Mouse (Mus musculus) T-cell, adult 2 months (primary cell): ENCODE data around the gene Dmxl2.

Experiments
- DNase-seq: peaks from one replicate; pipeline ENCODE4 v3.0.0; 2022; ENCODE audit warnings: low spot score

Dmxl2 gene

GRCm38 (mm10) chr9:54499791-54500190, 1.6 kb downstream of the Dmxl2 start:
- DNase-seq, result no peak

GRCm38 (mm10) chr9:54499291-54499690, 2.1 kb downstream of the Dmxl2 start:
- no peak for DNase-seq

GRCm38 (mm10) chr9:54490431-54490830, 11.0 kb downstream of the Dmxl2 start:
- no peak for DNase-seq

- no peak for DNase-seq
These were observed 11.8 kb downstream of the Dmxl2 start for GRCm38 (mm10) chr9:54489599-54489998.

GRCm38 (mm10) chr9:54484927-54485326, 16.5 kb downstream of the Dmxl2 start:
- DNase-seq, result no peak

DNA sequence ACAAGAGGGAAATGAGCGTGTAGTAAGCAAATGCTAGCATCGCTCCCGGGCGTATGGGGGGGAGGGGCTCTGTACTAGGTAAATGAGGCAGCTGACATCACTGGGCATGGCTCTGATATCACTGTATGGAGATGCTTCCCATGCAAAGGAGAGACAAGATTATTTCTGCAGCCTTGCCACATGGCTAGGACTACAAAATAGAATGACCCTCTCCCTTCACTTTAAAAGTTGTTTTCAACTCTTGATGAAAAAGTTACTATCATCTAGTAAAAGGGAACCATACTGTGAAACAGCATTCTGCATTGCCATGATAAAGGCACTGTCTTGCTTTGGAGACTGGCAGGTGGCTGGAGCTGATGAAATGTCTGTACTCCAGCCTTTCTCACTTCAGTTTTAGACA, 18.2 kb downstream of the Dmxl2 start:
- no peak for DNase-seq

- DNase-seq, result no peak
These were observed 18.7 kb downstream of the Dmxl2 start for GRCm38 (mm10) chr9:54482763-54483162.

GRCm38 (mm10) chr9:54479054-54479453, 22.4 kb downstream of the Dmxl2 start:
- DNase-seq, result no peak

DNA sequence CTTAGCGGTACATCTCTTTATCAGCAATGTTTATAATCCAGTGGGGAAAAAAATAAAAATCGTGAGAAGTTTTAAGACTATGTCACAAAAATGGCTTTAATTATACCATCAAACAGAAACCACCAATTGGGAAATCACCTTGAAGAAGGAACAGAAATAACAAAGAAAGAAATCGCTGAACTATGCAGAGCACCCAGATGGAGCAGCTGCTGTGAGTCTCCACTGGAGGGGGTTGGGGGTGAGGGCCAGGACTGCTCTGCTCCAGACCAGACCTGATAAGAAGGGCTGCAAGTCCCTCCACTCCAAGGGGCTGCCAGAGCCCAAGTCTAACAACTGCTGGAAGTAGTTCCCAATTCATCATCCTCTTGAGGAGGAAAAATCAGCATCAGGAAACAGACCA, 23.3 kb downstream of the Dmxl2 start:
- DNase-seq, result no peak

DNA sequence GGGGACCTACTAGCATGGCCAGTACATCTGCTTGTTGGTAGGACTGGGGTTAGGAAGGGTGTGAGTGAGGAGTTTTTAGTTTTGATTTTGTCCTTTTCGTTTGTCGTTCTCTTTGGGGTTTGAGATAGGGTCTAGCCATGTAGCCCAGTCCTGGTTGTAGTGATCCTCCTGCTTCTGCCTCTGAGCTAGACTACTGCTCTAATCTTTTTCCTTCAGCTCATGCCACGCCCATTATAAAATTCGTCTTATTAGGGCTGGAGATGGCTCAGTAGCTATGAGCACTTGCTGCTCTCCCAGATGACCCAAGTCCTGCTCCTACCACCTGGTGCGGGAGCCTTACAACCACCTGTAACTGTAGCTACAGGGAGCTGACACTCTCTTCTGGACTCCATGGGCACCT, 26.9 kb downstream of the Dmxl2 start:
- DNase-seq, result no peak

DNA sequence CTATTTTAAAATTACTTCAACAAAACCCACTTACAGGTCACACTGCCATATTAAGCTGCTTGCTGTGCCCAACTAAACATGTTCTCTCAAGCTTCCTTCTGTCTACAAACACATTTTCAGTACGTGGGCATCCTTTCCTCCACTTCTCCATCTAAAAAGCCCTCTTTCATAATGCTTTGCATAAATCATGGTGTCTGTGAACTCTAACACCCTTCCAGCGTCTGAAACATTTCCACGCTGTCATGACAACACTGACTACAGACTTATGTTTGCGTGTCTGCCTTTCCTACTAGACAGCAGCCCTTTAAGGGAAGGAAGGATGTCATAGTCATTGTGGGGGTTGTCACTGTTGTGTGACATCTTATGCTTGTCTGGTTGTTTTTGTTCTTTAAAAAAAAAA, 27.4 kb downstream of the Dmxl2 start:
- no peak for DNase-seq

DNA sequence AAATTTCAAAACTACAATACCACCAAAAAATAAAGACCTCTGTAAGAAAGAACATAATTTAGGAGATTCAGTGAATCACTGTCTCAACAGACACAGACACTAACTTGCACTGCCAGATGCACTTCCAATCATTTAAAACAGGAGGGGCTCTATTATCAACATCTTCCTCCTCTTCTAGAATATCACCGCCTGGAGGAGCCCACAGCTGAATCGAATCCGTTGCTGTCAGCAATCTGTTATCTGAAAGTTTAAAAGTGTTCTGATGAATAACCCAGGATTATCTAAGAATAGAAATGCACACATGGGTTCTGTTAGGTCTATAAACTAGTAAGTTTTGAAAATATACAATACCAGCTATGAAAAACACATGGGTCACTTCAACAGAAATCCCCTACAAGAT, 28.6 kb downstream of the Dmxl2 start:
- DNase-seq, result no peak

DNA sequence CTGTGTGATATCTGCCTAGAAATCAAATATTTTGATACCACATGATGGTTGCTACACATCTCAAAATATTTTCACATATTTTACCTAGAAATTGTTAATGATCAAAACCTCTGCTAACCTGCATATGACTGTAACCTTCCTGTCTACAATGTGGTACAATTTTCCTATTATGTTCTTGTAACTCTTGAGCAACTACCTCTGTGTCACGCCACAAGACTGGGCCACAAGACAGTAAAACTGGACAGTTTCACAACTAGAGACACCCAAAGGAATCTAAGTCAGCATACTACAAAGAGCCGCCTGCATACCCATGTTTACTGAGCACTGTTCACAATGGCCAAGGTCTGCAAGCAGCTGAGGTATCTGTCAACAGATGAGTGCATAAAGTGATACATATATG, 32.1 kb downstream of the Dmxl2 start:
- no peak for DNase-seq

DNA sequence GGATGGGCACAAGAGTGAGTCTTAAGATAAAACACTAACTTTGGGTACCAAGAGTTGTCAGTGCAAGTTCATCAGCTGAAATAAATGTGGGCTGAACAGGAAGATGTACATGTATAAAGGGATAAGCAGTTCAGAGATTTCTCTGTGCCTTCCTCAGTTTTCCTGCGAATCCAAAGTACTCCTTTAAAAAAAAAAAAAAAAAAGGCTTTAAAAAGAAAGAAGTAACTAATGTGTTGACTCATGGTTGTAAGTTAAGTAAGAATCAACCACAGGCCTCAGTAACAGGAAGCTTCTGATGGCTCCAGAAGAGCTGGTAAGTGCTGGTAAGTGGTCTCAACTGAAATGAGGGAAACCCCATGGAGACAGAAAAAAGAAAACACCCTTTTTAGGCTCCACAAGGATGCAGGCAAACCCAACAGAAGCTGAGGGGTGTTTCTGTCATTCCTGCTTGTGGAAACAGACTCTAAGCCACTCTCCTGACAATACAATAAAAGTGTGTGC, 33.9 kb downstream of the Dmxl2 start:
- DNase-seq, result no peak

- DNase-seq, result no peak
These were observed 37.9 kb downstream of the Dmxl2 start for GRCm38 (mm10) chr9:54463483-54464054.

- no peak for DNase-seq
These were observed 62.4 kb downstream of the Dmxl2 start for GRCm38 (mm10) chr9:54439015-54439414.

DNA sequence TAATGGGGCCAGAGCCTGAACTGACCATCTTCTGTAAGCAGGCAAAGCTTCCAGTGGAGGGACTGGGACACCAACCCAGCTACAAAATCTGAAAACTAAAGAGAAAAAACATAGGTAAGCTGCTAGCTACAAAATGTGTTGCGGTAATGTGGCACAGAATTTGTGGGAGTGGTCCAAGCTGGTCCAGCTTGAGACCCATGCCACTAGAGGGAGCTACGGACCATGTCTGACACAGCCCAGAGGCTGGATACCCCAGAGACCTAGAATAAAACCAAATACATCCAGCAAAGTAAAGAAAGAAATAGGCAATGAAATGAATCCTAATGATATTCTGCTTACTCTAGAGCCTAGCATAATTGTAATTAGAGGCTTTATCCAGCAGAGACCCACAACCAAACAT, 63.2 kb downstream of the Dmxl2 start:
- DNase-seq, result no peak

DNA sequence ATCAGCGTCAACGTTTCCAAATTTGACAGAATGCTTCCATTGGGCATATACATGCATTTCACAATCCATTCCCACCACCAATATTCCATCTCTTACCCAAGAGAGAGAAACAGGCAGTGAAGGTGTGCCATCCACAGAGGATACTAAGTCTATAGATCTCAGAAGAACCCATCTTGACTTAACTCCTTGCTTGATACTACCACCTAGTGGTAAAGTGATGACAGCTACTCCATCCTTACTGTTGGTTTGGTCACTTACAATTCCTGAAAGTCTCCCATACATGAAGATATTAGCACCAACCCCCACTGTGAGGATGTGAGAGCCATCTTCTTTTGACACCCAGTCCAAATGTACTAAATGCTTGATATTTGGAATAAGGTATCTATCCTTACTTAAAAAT, 85.2 kb downstream of the Dmxl2 start:
- DNase-seq, result no peak

DNA sequence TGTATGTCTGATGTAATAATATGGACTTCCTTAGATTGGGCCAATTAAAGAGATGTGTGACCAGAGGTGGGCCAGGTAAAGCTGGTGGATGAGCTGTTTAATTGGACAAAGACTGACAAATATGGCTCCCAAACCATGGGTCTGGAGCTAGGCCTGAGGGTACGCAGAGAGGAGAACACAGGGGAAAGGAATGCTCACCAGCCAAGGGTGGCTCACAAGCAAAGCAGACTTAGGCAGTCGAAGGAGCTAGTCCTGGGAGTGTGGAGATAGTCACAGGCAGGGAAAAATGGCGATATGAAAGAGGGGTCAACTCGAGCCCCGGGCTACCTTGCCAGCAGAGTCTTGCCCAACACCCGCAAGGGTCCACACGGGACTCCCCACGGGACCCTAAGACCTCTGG, 144.7 kb downstream of the Dmxl2 start:
- no peak for DNase-seq

DNA sequence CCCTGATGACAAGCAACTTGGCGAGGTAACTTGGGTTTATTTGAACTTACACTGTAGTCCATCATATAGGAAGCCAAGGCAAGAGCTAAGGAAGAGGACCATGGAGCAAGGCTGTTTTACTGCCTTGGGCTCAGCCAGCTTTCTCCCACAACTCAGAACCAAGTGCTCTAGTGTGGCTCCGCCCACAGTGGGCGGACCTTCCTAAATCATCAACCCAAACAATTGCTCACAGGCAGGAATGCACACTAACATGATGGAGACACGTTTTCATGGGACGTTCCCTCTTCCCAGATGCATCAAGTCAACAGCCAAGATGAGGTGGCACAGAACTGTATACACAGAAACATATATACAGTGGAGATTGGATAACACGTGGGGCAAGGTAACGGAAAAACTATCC, 159.4 kb downstream of the Dmxl2 start:
- DNase-seq, result no peak

- DNase-seq, result no peak
These were observed 164.8 kb downstream of the Dmxl2 start for GRCm38 (mm10) chr9:54336532-54337144.

DNA sequence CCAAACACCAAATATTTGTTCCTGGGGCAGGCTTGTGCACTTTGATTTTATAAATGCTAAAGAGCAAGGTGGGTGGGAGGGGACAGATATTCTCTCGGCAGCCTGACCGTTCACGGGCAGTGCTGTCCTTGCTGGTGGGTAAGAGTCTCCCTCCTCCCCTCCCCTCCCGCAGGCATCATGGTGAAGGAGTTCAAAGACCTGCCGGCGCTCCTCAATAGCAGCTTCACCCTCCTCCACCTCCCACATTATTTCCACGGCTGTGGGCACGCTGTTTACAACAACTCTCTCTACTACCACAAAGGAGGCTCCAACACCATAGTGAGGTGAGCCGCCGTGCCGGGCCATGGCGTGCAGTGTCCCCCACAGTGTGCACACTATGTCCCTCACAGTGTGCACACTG, 165.8 kb downstream of the Dmxl2 start:
- no peak for DNase-seq

DNA sequence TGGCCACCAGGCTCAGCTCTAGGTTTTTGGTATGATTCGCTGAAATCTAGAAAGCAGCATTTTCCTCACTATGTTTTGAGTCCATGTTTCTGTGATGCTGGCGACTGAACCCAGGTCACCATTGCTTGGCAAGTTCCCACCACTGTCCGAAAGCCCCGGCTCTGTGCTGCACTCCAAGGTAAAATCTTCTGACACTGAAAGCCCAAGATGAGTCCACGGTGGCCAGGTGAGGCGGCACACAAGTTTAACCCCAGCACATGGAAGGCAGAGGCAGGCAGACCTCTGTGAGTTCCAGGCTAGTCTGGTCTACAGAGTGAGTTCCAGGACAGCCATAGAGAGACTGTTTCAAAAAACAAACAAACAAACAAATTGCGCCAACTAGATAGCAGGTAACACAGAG, 172.2 kb downstream of the Dmxl2 start:
- DNase-seq, result no peak

GRCm38 (mm10) chr9:54323456-54323855, 178.0 kb downstream of the Dmxl2 start:
- DNase-seq, result no peak
